Mouse (Mus musculus): ENCODE measurements at regions not wholly inside any gene's neighbourhood (a gene's known extent, or its start where the extent isn't known, plus 50 kb on each side); places are given as distances from the start of the nearest gene placed in this dataset.

GRCm38 (mm10) chr13:75598675-75599074, 107.9 kb upstream of the Ell2 start:
- DNase-seq (ENCODE audit: low read depth, low spot score) = no peak
- WGBS = 96% methylated on average over 1 of the region's 1 CpGs

GRCm38 (mm10) chr13:75623229-75623628, 83.3 kb upstream of the Ell2 start:
- WGBS = 71% methylated on average over 3 of the region's 3 CpGs
- no peak for DNase-seq (ENCODE audit: low read depth, low spot score)

GRCm38 (mm10) chr13:75627405-75627804, 79.2 kb upstream of the Ell2 start:
- 57% methylated on average over 1 of the region's 1 CpGs for WGBS
- no peak for DNase-seq (ENCODE audit: low read depth, low spot score)

- no peak for DNase-seq (ENCODE audit: low read depth, low spot score)
- WGBS = 85% methylated on average over 1 of the region's 1 CpGs
Measured at GRCm38 (mm10) chr13:75631048-75631447, 75.5 kb upstream of the Ell2 start.

- no peak for DNase-seq (ENCODE audit: low read depth, low spot score)
- WGBS = 18% methylated on average over 1 of the region's 1 CpGs
Measured at GRCm38 (mm10) chr13:75647513-75647912, 59.0 kb upstream of the Ell2 start.

GRCm38 (mm10) chr13:75651941-75652340, 54.6 kb upstream of the Ell2 start:
- WGBS = 75% methylated on average over 3 of the region's 3 CpGs
- DNase-seq (ENCODE audit: low read depth, low spot score) = no peak

- no peak for DNase-seq (ENCODE audit: low read depth, low spot score)
Measured at GRCm38 (mm10) chr13:75652966-75653365, 53.6 kb upstream of the Ell2 start.

More at GRCm38 (mm10) chr13:75652966-75653365, 53.6 kb upstream of the Ell2 start:
- 65% methylated on average over 2 of the region's 2 CpGs for WGBS
